Mouse (Mus musculus) kidney, adult 2 months (tissue): ENCODE data around the gene Fut9.

ENCODE experiments used
- CTCF ChIP-seq: fragments of 200-500 bp; conservative IDR thresholded peaks from 2 replicates; pipeline ENCODE4 v1.5.1; 2011; ENCODE audit warnings: low read depth, mild to moderate bottlenecking, control low read depth, low read length, moderate library complexity, mixed read lengths; ENCODE audit not compliant: insufficient read depth, insufficient read length
- POLR2A ChIP-seq: fragments of 200-500 bp; IDR thresholded peaks from one replicate; pipeline ENCODE4 v1.6.1; 2011; ENCODE audit warnings: low read depth, low read length, control low read depth

DNA sequence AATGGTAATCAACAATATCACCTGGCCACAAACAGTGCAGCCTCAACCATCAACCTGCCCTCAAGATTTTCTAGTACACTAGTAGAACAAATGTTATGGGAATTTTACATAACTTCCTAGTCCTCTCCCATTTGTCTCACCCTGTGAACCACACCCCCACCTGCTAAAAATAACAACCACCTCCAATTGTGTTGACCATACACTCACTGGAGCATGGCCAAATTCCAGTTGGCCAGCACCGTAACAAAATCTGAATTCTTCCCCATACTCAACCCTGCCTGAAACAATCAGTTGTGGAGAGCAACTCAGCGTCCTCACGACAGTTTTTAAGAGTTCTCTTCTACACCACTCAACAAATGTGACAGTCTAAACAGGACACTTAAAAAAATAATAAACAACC is 141.3 kb downstream of the Fut9 start:
- TF ChIP-seq CTCF (no peak), POLR2A (no peak)
